Mouse (Mus musculus): ENCODE data around the gene Ackr1. TPM values are rescaled to one million over a fixed set of nuclear protein-coding genes. Genes with fewer than 3 reads are reported as not detected.
"Not testable (repeated sequence)": the region's sequence is repeated elsewhere in the genome, so short reads cannot be mapped to it uniquely, and the experiment has no call there.

Ackr1 gene
- total RNA-seq, 2 experiments from 2014 or later, result 2.2 to 2.9 TPM

DNA sequence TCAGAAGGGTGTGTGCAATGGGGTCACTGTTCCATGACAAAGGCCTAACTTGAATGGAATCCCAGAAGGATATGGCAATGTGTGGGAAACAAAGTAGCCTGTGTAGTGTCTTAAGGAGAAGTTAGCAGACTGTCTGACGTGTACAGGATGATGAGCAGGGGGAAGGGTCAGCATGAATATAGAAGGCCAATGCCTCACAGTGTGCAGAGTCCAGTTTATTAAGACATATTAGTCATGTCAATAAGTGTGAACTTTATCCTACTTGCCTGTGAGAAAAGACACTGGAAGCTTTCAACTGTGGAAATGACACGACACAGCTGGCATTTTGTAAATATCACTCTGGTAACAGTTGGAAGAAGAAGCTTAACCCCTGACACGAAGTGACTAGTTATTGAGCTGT lies 30.8 kb downstream of the Ackr1 start:
- DNase-seq; intact Hi-C loops (cut with DNase I): not testable (repeated sequence)

Other genes with a start within 250 kb of the Ackr1 start
- not detected for gene Olfr1408, start 196.4 kb downstream of the Ackr1 start, total RNA-seq (2021)
- not detected for gene Olfr1406, start 143.1 kb downstream of the Ackr1 start, total RNA-seq (2021)
- not detected for gene Olfr218, start 135.9 kb downstream of the Ackr1 start, total RNA-seq (2021)
- gene Olfr1404, start 121.4 kb downstream of the Ackr1 start, total RNA-seq (2021), result not detected
- under 1 TPM in 1 of 2 experiments, not detected in 1; 0.43 TPM for gene Fcer1a, start 106.5 kb downstream of the Ackr1 start, total RNA-seq (2021)
- gene Olfr418, start 67.7 kb downstream of the Ackr1 start, total RNA-seq (2021), result not detected
- gene Mptx2, start 56.0 kb downstream of the Ackr1 start, total RNA-seq (2021), result not detected
- under 1 TPM in 1 of 2 experiments, not detected in 1; 0.47 TPM for gene Aim2, start 17.1 kb upstream of the Ackr1 start, total RNA-seq (2021)
- gene Cadm3, start 33.9 kb upstream of the Ackr1 start, total RNA-seq (2021), result 1 to 10 TPM; 8.7 to 8.9 TPM
- gene Ifi206, start 157.3 kb upstream of the Ackr1 start, total RNA-seq (2021), result not detected
- not detected for gene Ifi214, start 202.2 kb upstream of the Ackr1 start, total RNA-seq (2021)

Data from gastrocnemius, postnatal 36 days (tissue).